Mouse (Mus musculus) lung, adult 18-20 months (tissue): ENCODE measurements around the gene Btbd17.

Experiments used
- DNase-seq, 2 experiments: peaks; one replicate each; pipeline ENCODE4 v3.0.0; 2022; ENCODE audit warnings: mixed read lengths in 2 of 2

The Btbd17 gene

GRCm38 (mm10) chr11:114764820-114765818 is 30.6 kb downstream of the Btbd17 start, which contains the start of gene Kif19a:
Gene Kif19a, plus strand, starts transcription at chr11:114765388.
- peak; percentile 63 to 70 for DNase-seq

- peak; percentile 32 to 44 for DNase-seq
Observed at GRCm38 (mm10) chr11:114747564-114748138, 48.1 kb downstream of the Btbd17 start.

- DNase-seq: peak; percentile 82 to 85
Observed at GRCm38 (mm10) chr11:114745134-114745533, 50.6 kb downstream of the Btbd17 start.

DNA sequence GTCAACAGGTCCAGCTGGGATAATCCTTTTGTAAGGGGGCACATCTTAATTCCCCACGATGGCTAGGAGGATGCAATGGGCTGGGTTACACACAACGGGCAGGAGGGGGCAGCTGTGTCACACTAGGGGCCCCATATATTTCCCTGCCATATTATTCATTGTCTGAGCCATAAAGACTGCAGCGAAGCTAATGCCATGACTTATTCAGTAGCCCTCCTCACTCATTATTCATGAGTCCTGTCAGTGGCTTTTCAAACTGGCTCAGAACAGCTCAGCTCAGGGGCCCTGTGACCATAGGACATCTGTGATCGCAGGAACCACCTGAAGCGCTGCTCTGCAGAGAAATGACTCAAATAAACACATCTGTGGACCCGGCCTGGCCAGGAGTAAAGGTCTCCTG is 54.3 kb downstream of the Btbd17 start:
- DNase-seq: no peak
